Mouse (Mus musculus): Measurements from ENCODE around the gene Dusp28. TPM values are rescaled to one million over a fixed set of nuclear protein-coding genes. Genes with fewer than 3 reads are reported as not detected.
"Not testable (repeated sequence)": the region's sequence is repeated elsewhere in the genome, so short reads cannot be mapped to it uniquely, and the experiment has no call there.

The Dusp28 gene
- polyA plus RNA-seq, 1 experiment from 2014 or later = 9.9 TPM

- no peak overlapping the region for H3K9ac ChIP-seq (ENCODE audit: low read length)
- peaks cover 42% of the 10 kb centered on the region for H3K36me3 ChIP-seq (ENCODE audit: control insufficient read depth, insufficient read depth, low read length)
- peaks cover 20% of the 10 kb centered on the region for H3K4me1 ChIP-seq (replicated peaks; ENCODE audit: control insufficient read depth, insufficient read depth, low read length)
- H3K27ac ChIP-seq (ENCODE audit: low read depth) = no peak overlapping the region
- WGBS = 80% methylated on average over 3 of the region's 3 CpGs
- peaks cover 4% of the 10 kb centered on the region; the same call in 1 of the 2 replicates for H3K9me3 ChIP-seq (ENCODE audit: control insufficient read depth, low read length)
- no peak overlapping the region for H3K4me2 ChIP-seq (ENCODE audit: low read length)
- H3K27me3 ChIP-seq (replicated peaks; ENCODE audit: control insufficient read depth, insufficient read depth, low read length) = no peaks in the 10 kb centered on the region
- DNase-seq (ENCODE audit: low spot score) = no peak
- no peak overlapping the region for H3K4me3 ChIP-seq (ENCODE audit: low read depth, low read length)
- no peak for ATAC-seq (replicated peaks; ENCODE audit: low FRiP score, low TSS enrichment, low read depth)
Measured at GRCm38 (mm10) chr1:92937797-92938196, 31.0 kb downstream of the Dusp28 start.

GRCm38 (mm10) chr1:92939746-92940145 is 33.0 kb downstream of the Dusp28 start:
- ATAC-seq (replicated peaks; ENCODE audit: low FRiP score, low TSS enrichment, low read depth) (no peak), DNase-seq (ENCODE audit: low spot score) (no peak)
- Histone ChIP-seq H3K27ac (ENCODE audit: low read depth) (no peak overlapping the region), H3K9ac (ENCODE audit: low read length) (no peak overlapping the region), H3K4me2 (ENCODE audit: low read length) (no peak overlapping the region), H3K9me3 (ENCODE audit: control insufficient read depth, low read length) (no peaks in the 10 kb centered on the region), H3K4me1 (replicated peaks; ENCODE audit: control insufficient read depth, insufficient read depth, low read length) (peaks cover 15% of the 10 kb centered on the region), H3K27me3 (replicated peaks; ENCODE audit: control insufficient read depth, insufficient read depth, low read length) (no peaks in the 10 kb centered on the region), H3K4me3 (ENCODE audit: low read depth, low read length) (no peak overlapping the region), H3K36me3 (ENCODE audit: control insufficient read depth, insufficient read depth, low read length) (peaks cover 60% of the 10 kb centered on the region)
- 96% methylated on average over 4 of the region's 4 CpGs for WGBS

DNA sequence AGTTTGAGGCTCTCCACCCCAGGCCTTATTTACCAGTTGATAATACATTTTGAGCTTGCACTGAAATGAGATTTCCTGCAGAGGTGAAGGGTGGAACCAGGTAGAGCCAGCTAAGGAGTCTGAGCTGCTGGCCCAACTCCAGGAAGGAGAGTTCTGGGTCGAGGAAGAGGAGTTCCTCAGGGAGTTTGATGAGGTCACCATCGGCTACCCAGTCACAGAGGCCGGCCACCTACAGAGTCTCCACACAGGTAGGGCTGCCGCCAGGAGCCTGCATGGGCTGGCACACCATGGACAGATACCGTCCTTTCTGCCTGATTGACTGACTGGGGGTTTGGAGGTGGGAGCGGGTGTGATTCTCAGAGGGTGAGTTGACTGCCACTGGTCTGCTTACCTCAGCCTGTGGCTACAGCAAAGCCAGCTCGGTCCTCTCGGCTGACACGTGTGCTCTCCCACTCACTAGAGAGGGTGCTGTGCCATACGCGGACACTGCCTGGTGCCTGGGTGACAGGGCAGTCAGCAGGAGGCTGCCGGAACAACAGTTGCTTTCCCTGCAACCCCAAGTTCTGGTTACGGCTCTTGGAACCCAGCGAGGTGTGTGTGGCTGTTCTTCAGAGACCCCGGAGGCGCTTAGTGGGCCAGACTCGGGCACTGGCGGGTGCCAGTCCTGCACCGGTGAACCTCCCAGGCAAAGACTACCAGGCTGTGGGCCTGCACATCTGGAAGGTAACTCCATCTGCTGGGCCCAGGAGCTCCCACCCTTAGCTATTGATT is 36.6 kb downstream of the Dusp28 start:
- H3K4me1 ChIP-seq (replicated peaks; ENCODE audit: control insufficient read depth, insufficient read depth, low read length) = no peaks in the 10 kb centered on the region
- DNase-seq (ENCODE audit: low spot score) (no peak), ATAC-seq (replicated peaks; ENCODE audit: low FRiP score, low TSS enrichment, low read depth) (no peak)
- no peak overlapping the region for H3K9ac ChIP-seq (ENCODE audit: low read length)
- H3K9me3 ChIP-seq (ENCODE audit: control insufficient read depth, low read length) = no peaks in the 10 kb centered on the region
- H3K27me3 ChIP-seq (replicated peaks; ENCODE audit: control insufficient read depth, insufficient read depth, low read length) = no peaks in the 10 kb centered on the region
- H3K4me2 ChIP-seq (ENCODE audit: low read length) = no peak overlapping the region
- H3K27ac ChIP-seq (ENCODE audit: low read depth) = no peak overlapping the region
- H3K4me3 ChIP-seq (ENCODE audit: low read depth, low read length) = no peak overlapping the region
- peaks cover 83% of the 10 kb centered on the region for H3K36me3 ChIP-seq (ENCODE audit: control insufficient read depth, insufficient read depth, low read length)
- 95% methylated on average over 19 of the region's 19 CpGs for WGBS

- H3K36me3 ChIP-seq (ENCODE audit: control insufficient read depth, insufficient read depth, low read length) = peaks cover 50% of the 10 kb centered on the region
- H3K4me1 ChIP-seq (replicated peaks; ENCODE audit: control insufficient read depth, insufficient read depth, low read length) = no peaks in the 10 kb centered on the region
- H3K27ac ChIP-seq (ENCODE audit: low read depth) = no peak overlapping the region
- H3K9me3 ChIP-seq (ENCODE audit: control insufficient read depth, low read length) = no peaks in the 10 kb centered on the region
- ATAC-seq (replicated peaks; ENCODE audit: low FRiP score, low TSS enrichment, low read depth) (no peak), DNase-seq (ENCODE audit: low spot score) (no peak)
- WGBS = 94% methylated on average over 3 of the region's 3 CpGs
- H3K4me2 ChIP-seq (ENCODE audit: low read length) = no peak overlapping the region
- H3K27me3 ChIP-seq (replicated peaks; ENCODE audit: control insufficient read depth, insufficient read depth, low read length) = no peaks in the 10 kb centered on the region
- no peak overlapping the region for H3K9ac ChIP-seq (ENCODE audit: low read length)
- H3K4me3 ChIP-seq (ENCODE audit: low read depth, low read length) = no peak overlapping the region
Measured at GRCm38 (mm10) chr1:92947966-92948365, 41.2 kb downstream of the Dusp28 start.

- no peak overlapping the region for H3K9ac ChIP-seq (ENCODE audit: low read length)
Measured at GRCm38 (mm10) chr1:92949426-92949825, 42.6 kb downstream of the Dusp28 start.

DNA sequence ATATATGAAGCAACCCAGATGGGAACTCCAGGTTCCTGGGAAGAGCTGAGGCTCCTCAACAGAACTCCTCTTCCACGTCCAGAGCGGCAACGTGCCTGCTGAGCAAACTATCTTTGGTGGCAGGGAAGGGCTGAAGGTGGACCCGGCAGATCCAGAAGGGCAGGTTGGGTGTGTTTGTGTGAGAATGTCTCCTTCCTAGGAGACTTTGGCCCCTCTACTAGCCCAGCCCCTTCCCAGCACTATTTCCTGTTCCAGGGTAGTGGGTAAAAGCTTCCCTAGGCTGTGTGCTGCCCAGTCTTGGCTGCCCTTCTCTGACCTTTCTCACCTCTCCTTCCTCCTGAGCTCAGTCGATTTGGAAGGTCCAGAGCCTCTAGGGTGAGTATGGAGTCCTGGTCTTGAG is 43.8 kb downstream of the Dusp28 start, which contains the start of gene Gpr35:
Gpr35 (plus strand) TSS at position 259 of the 400 bp plus-strand sequence.
- Histone ChIP-seq H3K27me3 (replicated peaks; ENCODE audit: control insufficient read depth, insufficient read depth, low read length) (no peaks in the 10 kb centered on the region), H3K4me1 (replicated peaks; ENCODE audit: control insufficient read depth, insufficient read depth, low read length) (no peaks in the 10 kb centered on the region), H3K36me3 (ENCODE audit: control insufficient read depth, insufficient read depth, low read length) (peaks cover 26% of the 10 kb centered on the region), H3K27ac (ENCODE audit: low read depth) (peak within 1 kb of the TSS; percentile 11), H3K4me2 (ENCODE audit: low read length) (peak within 1 kb of the TSS; percentile 39), H3K9me3 (ENCODE audit: control insufficient read depth, low read length) (no peaks in the 10 kb centered on the region), H3K9ac (ENCODE audit: low read length) (peak within 1 kb of the TSS; percentile 17; the same call in 1 of the 2 replicates), H3K4me3 (ENCODE audit: low read depth, low read length) (peak within 1 kb of the TSS; percentile 28)
- DNase-seq (ENCODE audit: low spot score) (peak; percentile 75), ATAC-seq (replicated peaks; ENCODE audit: low FRiP score, low TSS enrichment, low read depth) (peak; percentile 88)
- WGBS = 52% methylated on average over 5 of the region's 5 CpGs

More at GRCm38 (mm10) chr1:92949426-92949825, 42.6 kb downstream of the Dusp28 start:
- Histone ChIP-seq H3K4me3 (ENCODE audit: low read depth, low read length) (no peak overlapping the region), H3K9me3 (ENCODE audit: control insufficient read depth, low read length) (no peaks in the 10 kb centered on the region), H3K4me1 (replicated peaks; ENCODE audit: control insufficient read depth, insufficient read depth, low read length) (no peaks in the 10 kb centered on the region), H3K36me3 (ENCODE audit: control insufficient read depth, insufficient read depth, low read length) (peaks cover 36% of the 10 kb centered on the region), H3K27ac (ENCODE audit: low read depth) (no peak overlapping the region), H3K4me2 (ENCODE audit: low read length) (peak overlapping the region; percentile 39), H3K27me3 (replicated peaks; ENCODE audit: control insufficient read depth, insufficient read depth, low read length) (no peaks in the 10 kb centered on the region)
- WGBS = 59% methylated on average over 6 of the region's 6 CpGs
- ATAC-seq (replicated peaks; ENCODE audit: low FRiP score, low TSS enrichment, low read depth) (no peak), DNase-seq (ENCODE audit: low spot score) (no peak)

DNA sequence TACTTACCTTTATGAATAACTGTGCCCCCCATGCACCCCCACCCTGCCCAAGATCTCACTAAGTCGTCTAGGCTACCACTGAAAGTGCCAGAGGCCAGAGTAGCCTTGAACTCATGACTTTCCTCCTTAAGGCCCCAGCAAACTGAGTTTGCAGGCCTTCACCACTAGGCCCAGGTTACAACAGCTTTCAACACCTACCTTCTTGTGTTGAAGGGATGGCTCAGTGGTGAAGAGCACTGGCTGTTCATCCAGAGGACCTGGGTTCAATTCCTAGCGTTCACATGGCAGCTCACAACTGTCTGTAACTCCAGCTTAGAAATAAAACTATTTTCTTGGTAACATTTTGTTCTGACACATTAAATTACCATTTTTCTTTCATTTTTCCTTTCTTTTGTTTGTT is 46.9 kb downstream of the Dusp28 start:
- Histone ChIP-seq H3K4me3 (ENCODE audit: low read depth, low read length) (no peak overlapping the region), H3K9me3 (ENCODE audit: control insufficient read depth, low read length) (no peaks in the 10 kb centered on the region), H3K4me1 (replicated peaks; ENCODE audit: control insufficient read depth, insufficient read depth, low read length) (no peaks in the 10 kb centered on the region), H3K27ac (ENCODE audit: low read depth) (no peak overlapping the region), H3K9ac (ENCODE audit: low read length) (no peak overlapping the region), H3K27me3 (replicated peaks; ENCODE audit: control insufficient read depth, insufficient read depth, low read length) (no peaks in the 10 kb centered on the region), H3K4me2 (ENCODE audit: low read length) (no peak overlapping the region), H3K36me3 (ENCODE audit: control insufficient read depth, insufficient read depth, low read length) (0 out of 2 replicates have a peak, but pooled peaks cover 4% of the 10 kb centered on the region)
- ATAC-seq (replicated peaks; ENCODE audit: low FRiP score, low TSS enrichment, low read depth) (no peak), DNase-seq (ENCODE audit: low spot score) (no peak)
- 71% methylated on average over 2 of the region's 2 CpGs for WGBS

GRCm38 (mm10) chr1:92956571-92957335 is 50.0 kb downstream of the Dusp28 start:
- WGBS = 3% methylated on average over 11 of the region's 11 CpGs
- H3K27ac ChIP-seq (ENCODE audit: low read depth); H3K36me3 ChIP-seq (ENCODE audit: control insufficient read depth, insufficient read depth, low read length); H3K27me3 ChIP-seq (replicated peaks; ENCODE audit: control insufficient read depth, insufficient read depth, low read length); H3K4me1 ChIP-seq (replicated peaks; ENCODE audit: control insufficient read depth, insufficient read depth, low read length); H3K9ac ChIP-seq (ENCODE audit: low read length); DNase-seq (ENCODE audit: low spot score); H3K9me3 ChIP-seq (ENCODE audit: control insufficient read depth, low read length): not testable (repeated sequence)
- 0 out of 2 replicates have a peak, but pooled peaks have one; percentile 32 for ATAC-seq (replicated peaks; ENCODE audit: low FRiP score, low TSS enrichment, low read depth)
- H3K4me3 ChIP-seq (ENCODE audit: low read depth, low read length) = peak overlapping the region; percentile 15; the same call in 1 of the 2 replicates
- H3K4me2 ChIP-seq (ENCODE audit: low read length) = peak overlapping the region; percentile 39

All from intestine, embryonic 14.5 days (tissue).